Mouse (Mus musculus) myocyte (in vitro differentiated cells): ENCODE data around the gene Asap2. TPM values are rescaled to one million over a fixed set of nuclear protein-coding genes. Genes with fewer than 3 reads are reported as not detected.

ENCODE experiments used
- H3K27me3 ChIP-seq: one replicate; pipeline ENCODE4 v1.6.1; 2011; ENCODE audit not compliant: control insufficient read depth, insufficient read depth, insufficient read length
- H3K36me3 ChIP-seq: one replicate; pipeline ENCODE4 v1.6.1; 2011; ENCODE audit not compliant: control insufficient read depth, insufficient read depth
- H3K4me2 ChIP-seq: one replicate; pipeline ENCODE4 v1.6.1; 2011; ENCODE audit warnings: low read depth, control low read depth
- H3K4me3 ChIP-seq: one replicate; pipeline ENCODE4 v1.5.1; 2011; ENCODE audit warnings: mild to moderate bottlenecking, control low read depth, moderate library complexity
- H3K79me2 ChIP-seq: one replicate; pipeline ENCODE4 v1.6.1; 2011; ENCODE audit not compliant: control insufficient read depth, insufficient read depth
- H3ac ChIP-seq: one replicate; pipeline ENCODE4 v1.6.1; 2011; ENCODE audit not compliant: control insufficient read depth, insufficient read length
- CEBPB ChIP-seq: IDR thresholded peaks from 2 replicates; pipeline ENCODE4 v1.6.1; 2011; ENCODE audit warnings: mild to moderate bottlenecking, moderate library complexity; ENCODE audit not compliant: poor library complexity, insufficient read depth, severe bottlenecking
- E2F4 ChIP-seq: IDR thresholded peaks from one replicate; pipeline ENCODE4 v1.6.1; 2011; ENCODE audit warnings: mild to moderate bottlenecking, control low read depth, moderate library complexity; ENCODE audit not compliant: insufficient read depth
- MAX ChIP-seq: IDR thresholded peaks from one replicate; pipeline ENCODE4 v1.6.1; 2011; ENCODE audit warnings: low read depth, mild to moderate bottlenecking, control low read depth
- MYOD1 ChIP-seq, 3 experiments: IDR thresholded peaks; one replicate each; pipeline ENCODE4 v1.6.1; 2011; ENCODE audit warnings: control low read depth in 2 of 3, low read depth in 2 of 3, mild to moderate bottlenecking in 2 of 3, moderate library complexity in 1 of 3; ENCODE audit not compliant: insufficient read length in 2 of 3, control insufficient read depth in 1 of 3
- MYOG ChIP-seq, 3 experiments: IDR thresholded peaks; one replicate each; pipeline ENCODE4 v1.6.1; 2011; ENCODE audit warnings: control low read depth in 2 of 3, low read depth in 2 of 3, mild to moderate bottlenecking in 2 of 3; ENCODE audit not compliant: insufficient read length in 2 of 3, control insufficient read depth in 1 of 3, insufficient read depth in 1 of 3
- POLR2A ChIP-seq: IDR thresholded peaks from one replicate; pipeline ENCODE4 v1.6.1; 2011; ENCODE audit warnings: low read depth, mild to moderate bottlenecking, control low read depth, moderate library complexity; ENCODE audit not compliant: insufficient read length
- POLR2AphosphoS2 ChIP-seq: IDR thresholded peaks from one replicate; pipeline ENCODE4 v1.6.1; 2011; ENCODE audit warnings: low read depth, control low read depth; ENCODE audit not compliant: insufficient read length
- REST ChIP-seq: IDR thresholded peaks from one replicate; pipeline ENCODE4 v1.6.1; 2011; ENCODE audit warnings: mild to moderate bottlenecking, control low read depth, moderate library complexity; ENCODE audit not compliant: insufficient read depth, insufficient read length
- SRF ChIP-seq: IDR thresholded peaks from one replicate; pipeline ENCODE4 v1.6.1; 2011; ENCODE audit warnings: low read depth; ENCODE audit not compliant: control insufficient read depth, insufficient read length
- TCF12 ChIP-seq: IDR thresholded peaks from one replicate; pipeline ENCODE4 v1.6.1; 2011; ENCODE audit warnings: mild to moderate bottlenecking, control low read depth; ENCODE audit not compliant: poor library complexity, insufficient read depth, severe bottlenecking
- TCF3 ChIP-seq: IDR thresholded peaks from one replicate; pipeline ENCODE4 v1.6.1; 2011; ENCODE audit warnings: low read depth, control low read depth; ENCODE audit not compliant: insufficient read length
- USF1 ChIP-seq: IDR thresholded peaks from one replicate; pipeline ENCODE4 v1.6.1; 2011; ENCODE audit warnings: low read depth, mild to moderate bottlenecking, control low read depth, moderate library complexity
- polyA plus RNA-seq: library from polyadenylated mRNA; unstranded; fragments of >200 nt; fragmentation: generic; extraction: Trizol; gene quantifications from one replicate; pipeline ENCODE4 v1.2.1, GENCODE M21; 2012; ENCODE audit warnings: missing spikeins

Gene Asap2
- polyA plus RNA-seq, 1 experiment, result 3.2 TPM

GRCm38 (mm10) chr12:21241965-21242364, 251.7 kb downstream of the Asap2 start:
- no peaks in the 10 kb centered on the region for H3K79me2 ChIP-seq
- no peaks in the 10 kb centered on the region for H3K36me3 ChIP-seq
- no peaks in the 10 kb centered on the region for H3K27me3 ChIP-seq
- H3K4me3 ChIP-seq, result no peak overlapping the region
- no peak overlapping the region for H3K4me2 ChIP-seq
- H3ac ChIP-seq, result no peak overlapping the region
- TF ChIP-seq POLR2AphosphoS2 (no peak), MYOG (IDR thresholded peaks at IDR 0.05; ENCODE audit: control insufficient read depth in 1 of 3, insufficient read depth in 1 of 3, insufficient read length in 2 of 3, low read depth in 2 of 3) (no peak), POLR2A (no peak), USF1 (no peak), CEBPB (no peak), TCF12 (no peak), MAX (no peak), SRF (no peak), TCF3 (no peak)

DNA sequence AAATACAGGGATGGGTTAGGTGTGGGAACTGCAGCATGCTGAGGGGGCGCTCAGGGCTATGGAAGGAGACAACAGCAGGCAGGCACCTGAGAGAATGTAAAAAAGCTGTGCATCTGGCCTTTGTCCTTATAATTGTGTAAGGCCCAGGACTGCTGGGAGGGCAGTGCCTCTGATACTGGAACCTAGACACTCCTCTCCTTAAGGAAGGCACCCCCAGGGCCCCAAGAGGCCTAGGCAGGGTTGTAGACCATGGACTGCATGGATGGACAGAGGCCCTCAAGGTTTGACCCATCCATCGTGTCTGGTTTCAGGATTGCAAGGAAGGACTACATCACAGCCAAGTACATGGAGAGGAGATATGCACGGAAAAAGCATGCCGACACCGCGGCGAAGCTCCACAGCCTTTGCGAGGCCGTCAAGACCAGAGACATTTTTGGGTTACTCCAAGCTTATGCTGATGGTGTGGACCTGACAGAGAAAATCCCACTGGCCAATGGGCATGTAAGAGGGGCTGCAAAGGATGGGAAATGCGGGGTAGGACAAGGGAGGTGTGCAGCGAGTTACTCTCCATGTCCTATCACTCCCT, 254.2 kb downstream of the Asap2 start:
- no peak overlapping the region for H3ac ChIP-seq
- H3K79me2 ChIP-seq, result no peaks in the 10 kb centered on the region
- no peak overlapping the region for H3K4me2 ChIP-seq
- no peaks in the 10 kb centered on the region for H3K27me3 ChIP-seq
- TF ChIP-seq CEBPB, result no peak
- TF ChIP-seq TCF12, result no peak
- TF ChIP-seq MYOD1 (IDR thresholded peaks at IDR 0.05; ENCODE audit: control insufficient read depth in 1 of 3, insufficient read length in 2 of 3, low read depth in 2 of 3), result no peak
- TF ChIP-seq TCF3, result no peak
- TF ChIP-seq POLR2A, result no peak
- TF ChIP-seq REST, result no peak
- no peak for TF ChIP-seq POLR2AphosphoS2
- TF ChIP-seq MAX, result no peak
- no peak for TF ChIP-seq SRF
- H3K4me3 ChIP-seq, result no peak overlapping the region
- H3K36me3 ChIP-seq, result no peaks in the 10 kb centered on the region

- Histone ChIP-seq H3K27me3 (no peaks in the 10 kb centered on the region), H3K36me3 (peaks cover 5% of the 10 kb centered on the region), H3K4me2 (no peak overlapping the region), H3K4me3 (no peak overlapping the region), H3ac (no peak overlapping the region), H3K79me2 (no peaks in the 10 kb centered on the region)
- TF ChIP-seq TCF3 (no peak), MYOG (IDR thresholded peaks at IDR 0.05; ENCODE audit: control insufficient read depth in 1 of 3, insufficient read depth in 1 of 3, insufficient read length in 2 of 3, low read depth in 2 of 3) (no peak), REST (no peak), MAX (no peak), POLR2AphosphoS2 (no peak)
Measured at GRCm38 (mm10) chr12:21247711-21248392, 257.6 kb downstream of the Asap2 start.

- H3K4me3 ChIP-seq, result no peak overlapping the region
Measured at GRCm38 (mm10) chr12:21260494-21261256, 270.4 kb downstream of the Asap2 start.

More at GRCm38 (mm10) chr12:21260494-21261256, 270.4 kb downstream of the Asap2 start:
- Histone ChIP-seq H3K79me2 (no peaks in the 10 kb centered on the region), H3K27me3 (no peaks in the 10 kb centered on the region), H3K4me2 (no peak overlapping the region), H3K36me3 (no peaks in the 10 kb centered on the region), H3ac (no peak overlapping the region)
- no peak for TF ChIP-seq MYOG (IDR thresholded peaks at IDR 0.05; ENCODE audit: control insufficient read depth in 1 of 3, insufficient read depth in 1 of 3, insufficient read length in 2 of 3, low read depth in 2 of 3)
- TF ChIP-seq POLR2A, result no peak
- TF ChIP-seq USF1, result no peak
- TF ChIP-seq SRF, result no peak
- no peak for TF ChIP-seq TCF3
- TF ChIP-seq TCF12, result no peak
- TF ChIP-seq CEBPB, result no peak
- TF ChIP-seq MAX, result no peak
- no peak for TF ChIP-seq POLR2AphosphoS2
- TF ChIP-seq E2F4, result no peak
- TF ChIP-seq MYOD1 (IDR thresholded peaks at IDR 0.05; ENCODE audit: control insufficient read depth in 1 of 3, insufficient read length in 2 of 3, low read depth in 2 of 3), result no peak
- no peak for TF ChIP-seq REST
